Mouse (Mus musculus) stomach, postnatal 0 days (tissue): ENCODE data around the gene Pde6b.

Experiments
- CTCF ChIP-seq: IDR thresholded peaks from 2 replicates; pipeline ENCODE4 v1.5.1; 2016; ENCODE audit warnings: antibody characterized with exemption, low read depth, mild to moderate bottlenecking, moderate library complexity
- EP300 ChIP-seq: optimal IDR thresholded peaks from 2 replicates; pipeline ENCODE3; 2016; ENCODE audit warnings: antibody characterized with exemption

DNA sequence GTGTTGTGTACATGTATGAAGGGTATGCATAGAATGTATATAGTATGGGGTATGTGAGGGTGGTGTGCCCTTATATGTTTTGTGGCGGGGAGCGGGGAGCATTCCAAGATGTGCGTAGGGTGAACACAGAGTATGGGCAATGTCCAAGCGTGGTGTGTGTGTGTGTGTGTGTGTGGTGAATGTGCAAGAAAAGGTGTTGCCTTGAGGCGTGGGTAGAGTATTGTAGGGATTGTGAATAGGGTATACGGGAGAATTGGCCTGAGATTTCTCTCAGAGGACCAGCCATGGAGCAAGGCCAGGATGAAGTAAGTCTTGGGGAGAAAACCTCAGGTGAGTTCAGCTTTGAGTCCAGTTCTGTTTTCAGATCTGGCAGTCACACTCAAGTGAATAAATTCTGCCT, 19.7 kb upstream of the Pde6b start:
- TF ChIP-seq CTCF (no peak), EP300 (no peak)
